Mouse (Mus musculus): ENCODE data around the gene Lrrc55.

- no peak for TF ChIP-seq POLR2A (IDR thresholded peaks at IDR 0.05; ENCODE audit: low read depth, low read length)
- TF ChIP-seq CTCF (IDR thresholded peaks at IDR 0.05; ENCODE audit: extremely low read depth, insufficient read length, insufficient replicate concordance, low read depth, low read length): no peak
Observed at GRCm38 (mm10) chr2:85216606-85217005, 19.6 kb upstream of the Lrrc55 start.

Data from small intestine, adult 2 months (tissue).